Mouse (Mus musculus): ENCODE data around the gene Myo9b. TPM values are rescaled to one million over a fixed set of nuclear protein-coding genes. Genes with fewer than 3 reads are reported as not detected.
"Not testable (repeated sequence)": the region's sequence is repeated elsewhere in the genome, so short reads cannot be mapped to it uniquely, and the experiment has no call there.

Gene Myo9b
- polyA plus RNA-seq, 1 experiment from 2014 or later = 24.2 TPM

- no peak overlapping the region for H3K4me2 ChIP-seq
- no peak for DNase-seq
- 72% methylated on average over 6 of the region's 6 CpGs for WGBS
- H3K9me3 ChIP-seq (ENCODE audit: low read depth, low read length) = no peaks in the 10 kb centered on the region
- 0 out of 2 replicates have a peak, but pooled peaks cover 7% of the 10 kb centered on the region for H3K4me1 ChIP-seq (ENCODE audit: insufficient read depth)
- H3K36me3 ChIP-seq (ENCODE audit: insufficient read depth) = no peaks in the 10 kb centered on the region
- ATAC-seq (ENCODE audit: insufficient read depth) = no peak
- H3K4me3 ChIP-seq (ENCODE audit: low read depth, low read length) = no peak overlapping the region
- no peak overlapping the region for H3K9ac ChIP-seq
- no peak for TF ChIP-seq CTCF (IDR thresholded peaks at IDR 0.05; ENCODE audit: low read depth)
- H3K27ac ChIP-seq (ENCODE audit: low read depth) = no peak overlapping the region
- H3K27me3 ChIP-seq (ENCODE audit: insufficient read depth, low read length) = no peaks in the 10 kb centered on the region
Measured at GRCm38 (mm10) chr8:71310446-71310845, 37.9 kb downstream of the Myo9b start.

- H3K4me3 ChIP-seq (ENCODE audit: low read depth, low read length) = no peak overlapping the region
- H3K36me3 ChIP-seq (ENCODE audit: insufficient read depth) = no peaks in the 10 kb centered on the region
- H3K9me3 ChIP-seq (ENCODE audit: low read depth, low read length) = no peaks in the 10 kb centered on the region
- H3K27me3 ChIP-seq (ENCODE audit: insufficient read depth, low read length) = no peaks in the 10 kb centered on the region
- H3K9ac ChIP-seq = no peak overlapping the region
- peak overlapping the region; percentile 65; the same call in 1 of the 2 replicates for H3K27ac ChIP-seq (ENCODE audit: low read depth)
- 29% methylated on average over 1 of the region's 1 CpGs for WGBS
- H3K4me1 ChIP-seq (ENCODE audit: insufficient read depth) = 0 out of 2 replicates have a peak, but pooled peaks cover 7% of the 10 kb centered on the region
- ATAC-seq (ENCODE audit: insufficient read depth) (peak; percentile 74; the same call in 1 of the 2 replicates), DNase-seq (peak; percentile 55)
- H3K4me2 ChIP-seq = no peak overlapping the region
- no peak for TF ChIP-seq CTCF (IDR thresholded peaks at IDR 0.05; ENCODE audit: low read depth)
Measured at GRCm38 (mm10) chr8:71312700-71313099, 40.2 kb downstream of the Myo9b start.

- no peak overlapping the region for H3K27ac ChIP-seq (ENCODE audit: low read depth)
- WGBS = 89% methylated on average over 2 of the region's 2 CpGs
- no peak overlapping the region for H3K4me2 ChIP-seq
- no peak overlapping the region for H3K9ac ChIP-seq
- ATAC-seq (ENCODE audit: insufficient read depth) (no peak), DNase-seq (no peak)
- no peaks in the 10 kb centered on the region for H3K27me3 ChIP-seq (ENCODE audit: insufficient read depth, low read length)
- no peak overlapping the region for H3K4me3 ChIP-seq (ENCODE audit: low read depth, low read length)
- no peaks in the 10 kb centered on the region for H3K9me3 ChIP-seq (ENCODE audit: low read depth, low read length)
- 0 out of 2 replicates have a peak, but pooled peaks cover under 1% of the 10 kb centered on the region for H3K36me3 ChIP-seq (ENCODE audit: insufficient read depth)
- no peak for TF ChIP-seq CTCF (IDR thresholded peaks at IDR 0.05; ENCODE audit: low read depth)
- H3K4me1 ChIP-seq (ENCODE audit: insufficient read depth) = 0 out of 2 replicates have a peak, but pooled peaks cover 7% of the 10 kb centered on the region
Measured at GRCm38 (mm10) chr8:71313951-71314350, 41.4 kb downstream of the Myo9b start.

GRCm38 (mm10) chr8:71315972-71316371, 43.5 kb downstream of the Myo9b start:
- 0 out of 2 replicates have a peak, but pooled peaks cover 3% of the 10 kb centered on the region for H3K36me3 ChIP-seq (ENCODE audit: insufficient read depth)
- H3K4me1 ChIP-seq (ENCODE audit: insufficient read depth) = 0 out of 2 replicates have a peak, but pooled peaks cover 7% of the 10 kb centered on the region
- ATAC-seq (ENCODE audit: insufficient read depth) = no peak
- DNase-seq = no peak
- no peak overlapping the region for H3K9ac ChIP-seq
- 80% methylated on average over 5 of the region's 5 CpGs for WGBS
- H3K27ac ChIP-seq (ENCODE audit: low read depth) = no peak overlapping the region
- no peak overlapping the region for H3K4me2 ChIP-seq
- no peak overlapping the region for H3K4me3 ChIP-seq (ENCODE audit: low read depth, low read length)
- no peaks in the 10 kb centered on the region for H3K9me3 ChIP-seq (ENCODE audit: low read depth, low read length)
- H3K27me3 ChIP-seq (ENCODE audit: insufficient read depth, low read length) = no peaks in the 10 kb centered on the region
- TF ChIP-seq CTCF (IDR thresholded peaks at IDR 0.05; ENCODE audit: low read depth) = no peak

GRCm38 (mm10) chr8:71316486-71317031, 44.0 kb downstream of the Myo9b start:
- Histone ChIP-seq H3K27ac (ENCODE audit: low read depth) (no peak overlapping the region), H3K4me3 (ENCODE audit: low read depth, low read length) (no peak overlapping the region), H3K27me3 (ENCODE audit: insufficient read depth, low read length) (no peaks in the 10 kb centered on the region), H3K4me1 (ENCODE audit: insufficient read depth) (0 out of 2 replicates have a peak, but pooled peaks cover 7% of the 10 kb centered on the region), H3K9ac (no peak overlapping the region), H3K36me3 (ENCODE audit: insufficient read depth) (0 out of 2 replicates have a peak, but pooled peaks cover 4% of the 10 kb centered on the region), H3K9me3 (ENCODE audit: low read depth, low read length) (no peaks in the 10 kb centered on the region), H3K4me2 (no peak overlapping the region)
- DNase-seq = no peak
- no peak for TF ChIP-seq CTCF (IDR thresholded peaks at IDR 0.05; ENCODE audit: low read depth)
- ATAC-seq (ENCODE audit: insufficient read depth) = no peak

- not testable (repeated sequence) for H3K4me2 ChIP-seq; H3K9me3 ChIP-seq (ENCODE audit: low read depth, low read length); H3K9ac ChIP-seq; H3K27ac ChIP-seq (ENCODE audit: low read depth); H3K4me3 ChIP-seq (ENCODE audit: low read depth, low read length); H3K4me1 ChIP-seq (ENCODE audit: insufficient read depth); H3K27me3 ChIP-seq (ENCODE audit: insufficient read depth, low read length); DNase-seq; ATAC-seq (ENCODE audit: insufficient read depth)
- H3K36me3 ChIP-seq (ENCODE audit: insufficient read depth) = peaks cover 23% of the 10 kb centered on the region
- 85% methylated on average over 5 of the region's 5 CpGs for whole genome bisulfite sequencing
Measured at GRCm38 (mm10) chr8:71318610-71319009, 46.1 kb downstream of the Myo9b start.

GRCm38 (mm10) chr8:71319760-71320159, 47.2 kb downstream of the Myo9b start:
- not testable (repeated sequence) for H3K4me3 ChIP-seq (ENCODE audit: low read depth, low read length); H3K27ac ChIP-seq (ENCODE audit: low read depth); H3K27me3 ChIP-seq (ENCODE audit: insufficient read depth, low read length); H3K4me1 ChIP-seq (ENCODE audit: insufficient read depth); DNase-seq; H3K9ac ChIP-seq; H3K9me3 ChIP-seq (ENCODE audit: low read depth, low read length); ATAC-seq (ENCODE audit: insufficient read depth); H3K4me2 ChIP-seq
- 86% methylated on average over 2 of the region's 2 CpGs for WGBS
- peaks cover 33% of the 10 kb centered on the region for H3K36me3 ChIP-seq (ENCODE audit: insufficient read depth)
